Mouse (Mus musculus): ENCODE measurements at regions not wholly inside any gene's neighbourhood (a gene's known extent, or its start where the extent isn't known, plus 50 kb on each side); places are given as distances from the start of the nearest gene placed in this dataset.

DNA sequence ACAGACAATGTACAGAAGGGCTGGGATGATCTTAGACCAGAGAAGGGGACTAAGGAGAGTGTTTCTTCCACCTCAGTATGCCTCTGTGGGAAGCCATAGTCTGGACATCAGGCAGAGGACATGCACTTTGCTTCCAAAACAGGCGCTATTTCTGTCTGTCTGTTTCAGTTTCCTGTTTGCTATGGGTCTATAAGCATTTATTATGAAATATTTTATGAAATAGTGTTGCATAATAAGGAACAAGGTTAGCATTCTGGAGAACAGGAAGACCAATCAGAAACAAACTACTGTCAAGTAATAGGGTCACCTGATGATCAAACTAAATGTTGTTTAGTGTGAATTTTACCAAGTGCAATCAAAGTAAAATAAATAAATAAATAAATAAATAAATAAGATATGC, 160.4 kb upstream of the Gm10192 start:
- no peak overlapping the region for H3K4me3 ChIP-seq (ENCODE audit: low read length)
- no peaks in the 10 kb centered on the region for H3K27me3 ChIP-seq (ENCODE audit: control insufficient read depth, insufficient read depth, low read length)
- H3K4me1 ChIP-seq (ENCODE audit: control insufficient read depth, insufficient read depth, low read length) = no peaks in the 10 kb centered on the region
- no peak overlapping the region for H3K4me2 ChIP-seq (replicated peaks; ENCODE audit: low read depth, low read length)
- H3K27ac ChIP-seq (ENCODE audit: low read depth, low read length) = no peak overlapping the region
- H3K36me3 ChIP-seq (ENCODE audit: control insufficient read depth, insufficient read depth, low read length) = no peaks in the 10 kb centered on the region
- H3K9me3 ChIP-seq (ENCODE audit: control insufficient read depth, low read length) = no peaks in the 10 kb centered on the region
- no peak for ATAC-seq (ENCODE audit: low FRiP score, low TSS enrichment)
- H3K9ac ChIP-seq (ENCODE audit: low read depth, low read length) = no peak overlapping the region
- WGBS = 85% methylated on average over 1 of the region's 1 CpGs
